Mouse (Mus musculus): ENCODE results near the gene Rxra. TPM values are rescaled to one million over a fixed set of nuclear protein-coding genes. Genes with fewer than 3 reads are reported as not detected.

The Rxra gene
- total RNA-seq, 1 experiment from 2014 or later: 8.4 TPM

- no peak for ATAC-seq (ENCODE audit: extremely low read depth, insufficient number of reproducible peaks, low FRiP score, poor library complexity, severe bottlenecking)
Measured at GRCm38 (mm10) chr2:27690714-27691113, 14.5 kb downstream of the Rxra start.

- no peak for ATAC-seq (ENCODE audit: extremely low read depth, insufficient number of reproducible peaks, low FRiP score, poor library complexity, severe bottlenecking)
Measured at GRCm38 (mm10) chr2:27691139-27691720, 15.0 kb downstream of the Rxra start.

GRCm38 (mm10) chr2:27692608-27693007 is 16.4 kb downstream of the Rxra start:
- ATAC-seq (ENCODE audit: extremely low read depth, insufficient number of reproducible peaks, low FRiP score, poor library complexity, severe bottlenecking): no peak

GRCm38 (mm10) chr2:27693684-27694083 is 17.4 kb downstream of the Rxra start:
- no peak; the same call in 1 of the 2 replicates for ATAC-seq (ENCODE audit: extremely low read depth, insufficient number of reproducible peaks, low FRiP score, poor library complexity, severe bottlenecking)

GRCm38 (mm10) chr2:27699574-27699973 is 23.3 kb downstream of the Rxra start:
- ATAC-seq (ENCODE audit: extremely low read depth, insufficient number of reproducible peaks, low FRiP score, poor library complexity, severe bottlenecking): no peak

GRCm38 (mm10) chr2:27702283-27702682 is 26.0 kb downstream of the Rxra start:
- no peak for ATAC-seq (ENCODE audit: extremely low read depth, insufficient number of reproducible peaks, low FRiP score, poor library complexity, severe bottlenecking)

GRCm38 (mm10) chr2:27702904-27703666 is 26.8 kb downstream of the Rxra start:
- no peak for ATAC-seq (ENCODE audit: extremely low read depth, insufficient number of reproducible peaks, low FRiP score, poor library complexity, severe bottlenecking)

- no peak for ATAC-seq (ENCODE audit: extremely low read depth, insufficient number of reproducible peaks, low FRiP score, poor library complexity, severe bottlenecking)
Measured at GRCm38 (mm10) chr2:27703852-27704640, 27.8 kb downstream of the Rxra start.

GRCm38 (mm10) chr2:27704641-27705040 is 28.4 kb downstream of the Rxra start:
- no peak for ATAC-seq (ENCODE audit: extremely low read depth, insufficient number of reproducible peaks, low FRiP score, poor library complexity, severe bottlenecking)

GRCm38 (mm10) chr2:27710871-27711382 is 34.7 kb downstream of the Rxra start:
- ATAC-seq (ENCODE audit: extremely low read depth, insufficient number of reproducible peaks, low FRiP score, poor library complexity, severe bottlenecking): no peak

GRCm38 (mm10) chr2:27712626-27713025 is 36.4 kb downstream of the Rxra start:
- no peak for ATAC-seq (ENCODE audit: extremely low read depth, insufficient number of reproducible peaks, low FRiP score, poor library complexity, severe bottlenecking)

- no peak for ATAC-seq (ENCODE audit: extremely low read depth, insufficient number of reproducible peaks, low FRiP score, poor library complexity, severe bottlenecking)
Measured at GRCm38 (mm10) chr2:27713378-27713777, 37.1 kb downstream of the Rxra start.

- peak; percentile 52 for ATAC-seq (ENCODE audit: extremely low read depth, insufficient number of reproducible peaks, low FRiP score, poor library complexity, severe bottlenecking)
Measured at GRCm38 (mm10) chr2:27714131-27714530, 37.9 kb downstream of the Rxra start.

- ATAC-seq (ENCODE audit: extremely low read depth, insufficient number of reproducible peaks, low FRiP score, poor library complexity, severe bottlenecking): no peak
Measured at GRCm38 (mm10) chr2:27715221-27715620, 39.0 kb downstream of the Rxra start.

- no peak for ATAC-seq (ENCODE audit: extremely low read depth, insufficient number of reproducible peaks, low FRiP score, poor library complexity, severe bottlenecking)
Measured at GRCm38 (mm10) chr2:27716339-27716738, 40.1 kb downstream of the Rxra start.

- ATAC-seq (ENCODE audit: extremely low read depth, insufficient number of reproducible peaks, low FRiP score, poor library complexity, severe bottlenecking): no peak
Measured at GRCm38 (mm10) chr2:27718191-27718590, 42.0 kb downstream of the Rxra start.

GRCm38 (mm10) chr2:27719601-27720000 is 43.4 kb downstream of the Rxra start:
- ATAC-seq (ENCODE audit: extremely low read depth, insufficient number of reproducible peaks, low FRiP score, poor library complexity, severe bottlenecking): no peak

- ATAC-seq (ENCODE audit: extremely low read depth, insufficient number of reproducible peaks, low FRiP score, poor library complexity, severe bottlenecking): no peak
Measured at GRCm38 (mm10) chr2:27721611-27722010, 45.4 kb downstream of the Rxra start.

GRCm38 (mm10) chr2:27724729-27725316 is 48.6 kb downstream of the Rxra start:
- ATAC-seq (ENCODE audit: extremely low read depth, insufficient number of reproducible peaks, low FRiP score, poor library complexity, severe bottlenecking): no peak

Measured in neutrophil, adult 5-6 weeks (primary cell).